Mouse (Mus musculus): Measurements from ENCODE around the gene H2afj. TPM values are rescaled to one million over a fixed set of nuclear protein-coding genes. Genes with fewer than 3 reads are reported as not detected.

H2afj gene
- total RNA-seq, 2 experiments from 2014 or later: 18.1 to 19.7 TPM

- DNase-seq (ENCODE audit: low spot score in 2 of 2): no peak
Measured at GRCm38 (mm10) chr6:136844903-136845302, 36.9 kb downstream of the H2afj start.

GRCm38 (mm10) chr6:136845706-136846480 lies 37.8 kb downstream of the H2afj start:
- DNase-seq (ENCODE audit: low spot score in 2 of 2): no peak

- no peak for DNase-seq (ENCODE audit: low spot score in 2 of 2)
Measured at GRCm38 (mm10) chr6:136847267-136847666, 39.2 kb downstream of the H2afj start.

- peak in 1 of 2 experiments; percentile 56 for DNase-seq (ENCODE audit: low spot score in 2 of 2)
Measured at GRCm38 (mm10) chr6:136847790-136848189, 39.7 kb downstream of the H2afj start.

GRCm38 (mm10) chr6:136848399-136848798 lies 40.4 kb downstream of the H2afj start:
- no peak for DNase-seq (ENCODE audit: low spot score in 2 of 2)

GRCm38 (mm10) chr6:136848971-136849370 lies 40.9 kb downstream of the H2afj start:
- DNase-seq (ENCODE audit: low spot score in 2 of 2): no peak

- no peak for DNase-seq (ENCODE audit: low spot score in 2 of 2)
Measured at GRCm38 (mm10) chr6:136850267-136850666, 42.2 kb downstream of the H2afj start.

- no peak for DNase-seq (ENCODE audit: low spot score in 2 of 2)
Measured at GRCm38 (mm10) chr6:136852348-136852747, 44.3 kb downstream of the H2afj start.

- DNase-seq (ENCODE audit: low spot score in 2 of 2): no peak
Measured at GRCm38 (mm10) chr6:136852762-136853161, 44.7 kb downstream of the H2afj start.

- no peak for DNase-seq (ENCODE audit: low spot score in 2 of 2)
Measured at GRCm38 (mm10) chr6:136854361-136854781, 46.3 kb downstream of the H2afj start.

- DNase-seq (ENCODE audit: low spot score in 2 of 2): no peak
Measured at GRCm38 (mm10) chr6:136855183-136855582, 47.1 kb downstream of the H2afj start.

- no peak for DNase-seq (ENCODE audit: low spot score in 2 of 2)
Measured at GRCm38 (mm10) chr6:136856071-136856636, 48.1 kb downstream of the H2afj start.

- no peak for DNase-seq (ENCODE audit: low spot score in 2 of 2)
Measured at GRCm38 (mm10) chr6:136857186-136857872, 49.3 kb downstream of the H2afj start, which contains the start of gene Art4. Art4 (minus strand) TSS chr6:136857733.

- DNase-seq (ENCODE audit: low spot score in 2 of 2): no peak
Measured at GRCm38 (mm10) chr6:136857873-136858260, 49.8 kb downstream of the H2afj start.

- DNase-seq (ENCODE audit: low spot score in 2 of 2): no peak
Measured at GRCm38 (mm10) chr6:136858420-136858819, 50.4 kb downstream of the H2afj start.

Small RNA genes within 50 kb of the gene (microRNA-seq; reads per million reads assigned to microRNA genes)
- not detected for gene Gm44364

Other genes starting within 250 kb of the H2afj start
- gene Plbd1, start 146.3 kb upstream of the H2afj start, total RNA-seq (2021): 10 to 100 TPM; 14.2 to 15.5 TPM
- under 1 TPM in 1 of 2 experiments, not detected in 1; 0.08 TPM for gene Gucy2c, start 26.5 kb upstream of the H2afj start, total RNA-seq (2021)
- gene Hist4h4, start 3.8 kb upstream of the H2afj start, total RNA-seq (2021): 10 to 100 TPM; 32.2 to 40.5 TPM
- gene BC049715, start 19.4 kb downstream of the H2afj start, total RNA-seq (2021): under 1 TPM; 0.39 to 0.57 TPM
- gene Wbp11, start 20.0 kb downstream of the H2afj start, total RNA-seq (2021): 10 to 100 TPM; 83.7 to 86.2 TPM
- 1 to 10 TPM; 1.2 to 1.6 TPM for gene Smco3, start 27.2 kb downstream of the H2afj start, total RNA-seq (2021)
- gene Art4, start 49.5 kb downstream of the H2afj start, total RNA-seq (2021): 1 to 10 TPM in 1 of 2 experiments, under 1 TPM in 1; 0.41 to 1.0 TPM
- 100 to 1,000 TPM in 1 of 2 experiments, 10 to 100 TPM in 1; 73.6 to 120 TPM for gene Mgp, start 67.6 kb downstream of the H2afj start, total RNA-seq (2021)
- not detected for gene Erp27, start 113.9 kb downstream of the H2afj start, total RNA-seq (2021)
- not detected for gene Pde6h, start 115.6 kb downstream of the H2afj start, total RNA-seq (2021)
- gene Arhgdib, start 133.7 kb downstream of the H2afj start, total RNA-seq (2021): 10 to 100 TPM; 28.4 to 31.1 TPM

Data from gastrocnemius, postnatal 4 days (tissue).